Mouse (Mus musculus): Measurements from ENCODE around the gene Lmntd1. TPM values are rescaled to one million over a fixed set of nuclear protein-coding genes. Genes with fewer than 3 reads are reported as not detected.

Lmntd1 gene
- polyA plus RNA-seq, 1 experiment from 2014 or later = 0.19 TPM

DNA sequence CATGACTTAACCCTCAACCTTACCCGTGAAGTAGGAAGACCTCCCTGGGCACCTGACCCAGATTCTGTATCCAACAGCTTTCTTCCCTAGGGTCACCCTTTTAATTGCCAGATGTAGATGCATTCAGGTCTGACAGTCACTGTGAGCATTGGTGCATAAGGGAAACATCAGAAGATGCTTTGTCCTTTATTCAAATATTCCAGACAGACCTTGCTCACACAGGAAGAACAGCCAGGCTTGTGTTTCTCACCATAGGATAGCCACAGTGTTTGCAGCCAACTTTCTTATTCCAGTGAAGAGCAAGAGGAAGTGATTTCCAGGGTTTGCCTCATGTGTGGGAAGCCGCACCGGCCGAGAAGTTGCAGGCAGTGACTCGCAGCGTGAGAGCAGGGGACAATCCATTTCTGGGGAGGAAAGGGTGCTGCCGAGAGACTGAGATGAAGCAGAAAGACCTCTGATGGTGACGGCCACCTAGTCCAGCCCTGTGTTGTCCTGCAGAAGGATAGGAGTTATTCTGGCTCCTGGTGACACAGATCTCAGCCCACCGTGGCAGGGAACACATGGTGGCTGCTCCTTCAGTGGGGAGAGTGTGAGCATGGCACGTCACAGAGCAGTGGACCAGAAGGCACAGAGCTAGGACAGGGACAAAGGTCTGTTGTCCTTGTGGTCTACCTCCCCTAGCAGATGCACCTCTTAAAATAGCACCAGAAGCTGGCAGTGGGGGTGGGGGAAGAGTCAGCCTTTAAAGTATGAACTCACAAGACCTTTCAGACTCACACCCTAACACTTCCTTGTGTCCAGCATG, 32.6 kb downstream of the Lmntd1 start:
- H3K9ac ChIP-seq (replicated peaks; ENCODE audit: low read depth, low read length) = no peak overlapping the region
- no peak overlapping the region for H3K4me3 ChIP-seq (ENCODE audit: low read depth, low read length)
- H3K27me3 ChIP-seq (ENCODE audit: control insufficient read depth, insufficient read depth, low read length) = no peaks in the 10 kb centered on the region
- H3K27ac ChIP-seq (ENCODE audit: low read length) = no peak overlapping the region
- ATAC-seq (ENCODE audit: insufficient number of reproducible peaks, insufficient read depth, low FRiP score, low read depth) = no peak
- H3K9me3 ChIP-seq (ENCODE audit: control insufficient read depth, low read depth, low read length) = no peaks in the 10 kb centered on the region
- H3K4me2 ChIP-seq (replicated peaks; ENCODE audit: low read depth, low read length) = no peak overlapping the region
- no peaks in the 10 kb centered on the region for H3K36me3 ChIP-seq (ENCODE audit: control insufficient read depth, insufficient read depth, low read length)
- H3K4me1 ChIP-seq (ENCODE audit: control insufficient read depth, insufficient read depth, low read length) = 0 out of 2 replicates have a peak, but pooled peaks cover 2% of the 10 kb centered on the region
- 73% methylated on average over 10 of the region's 10 CpGs for WGBS

GRCm38 (mm10) chr6:145579761-145580160, 34.4 kb downstream of the Lmntd1 start:
- Histone ChIP-seq H3K4me1 (ENCODE audit: control insufficient read depth, insufficient read depth, low read length) (0 out of 2 replicates have a peak, but pooled peaks cover 2% of the 10 kb centered on the region), H3K36me3 (ENCODE audit: control insufficient read depth, insufficient read depth, low read length) (no peaks in the 10 kb centered on the region), H3K27me3 (ENCODE audit: control insufficient read depth, insufficient read depth, low read length) (no peaks in the 10 kb centered on the region), H3K27ac (ENCODE audit: low read length) (no peak overlapping the region), H3K4me3 (ENCODE audit: low read depth, low read length) (no peak overlapping the region), H3K9ac (replicated peaks; ENCODE audit: low read depth, low read length) (no peak overlapping the region), H3K4me2 (replicated peaks; ENCODE audit: low read depth, low read length) (no peak overlapping the region), H3K9me3 (ENCODE audit: control insufficient read depth, low read depth, low read length) (no peaks in the 10 kb centered on the region)
- 88% methylated on average over 3 of the region's 3 CpGs for WGBS
- ATAC-seq (ENCODE audit: insufficient number of reproducible peaks, insufficient read depth, low FRiP score, low read depth) = no peak

- no peak overlapping the region for H3K4me2 ChIP-seq (replicated peaks; ENCODE audit: low read depth, low read length)
- no peak for ATAC-seq (ENCODE audit: insufficient number of reproducible peaks, insufficient read depth, low FRiP score, low read depth)
- H3K4me1 ChIP-seq (ENCODE audit: control insufficient read depth, insufficient read depth, low read length) = 0 out of 2 replicates have a peak, but pooled peaks cover 2% of the 10 kb centered on the region
- H3K9me3 ChIP-seq (ENCODE audit: control insufficient read depth, low read depth, low read length) = no peaks in the 10 kb centered on the region
- no peaks in the 10 kb centered on the region for H3K27me3 ChIP-seq (ENCODE audit: control insufficient read depth, insufficient read depth, low read length)
- H3K27ac ChIP-seq (ENCODE audit: low read length) = no peak overlapping the region
- H3K36me3 ChIP-seq (ENCODE audit: control insufficient read depth, insufficient read depth, low read length) = no peaks in the 10 kb centered on the region
- no peak overlapping the region for H3K4me3 ChIP-seq (ENCODE audit: low read depth, low read length)
- H3K9ac ChIP-seq (replicated peaks; ENCODE audit: low read depth, low read length) = no peak overlapping the region
- 44% methylated on average over 10 of the region's 10 CpGs for WGBS
These were observed 35.5 kb downstream of the Lmntd1 start for GRCm38 (mm10) chr6:145578457-145579185.

DNA sequence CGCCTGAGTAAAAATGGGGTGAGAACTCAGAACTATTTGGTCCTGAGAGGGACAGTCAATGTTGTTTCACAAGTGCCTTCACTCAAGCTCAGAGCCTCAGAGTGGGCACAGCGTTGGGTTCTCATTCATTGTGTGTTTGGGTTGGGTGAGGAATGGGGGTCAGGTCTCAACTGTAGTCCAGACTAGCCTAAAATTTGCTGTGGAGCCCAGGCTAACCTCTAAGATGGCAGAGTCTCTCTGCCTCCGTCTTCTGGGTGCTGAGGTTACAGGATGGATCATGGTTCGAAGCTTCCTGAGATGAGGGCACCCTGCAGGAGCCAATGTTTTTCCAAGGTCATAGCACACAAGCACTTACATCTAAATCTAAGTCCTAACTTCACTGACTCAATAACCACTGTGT, 37.4 kb downstream of the Lmntd1 start:
- H3K27me3 ChIP-seq (ENCODE audit: control insufficient read depth, insufficient read depth, low read length) = no peaks in the 10 kb centered on the region
- no peak for ATAC-seq (ENCODE audit: insufficient number of reproducible peaks, insufficient read depth, low FRiP score, low read depth)
- no peaks in the 10 kb centered on the region for H3K9me3 ChIP-seq (ENCODE audit: control insufficient read depth, low read depth, low read length)
- H3K4me3 ChIP-seq (ENCODE audit: low read depth, low read length) = no peak overlapping the region
- no peak overlapping the region for H3K4me2 ChIP-seq (replicated peaks; ENCODE audit: low read depth, low read length)
- no peaks in the 10 kb centered on the region for H3K36me3 ChIP-seq (ENCODE audit: control insufficient read depth, insufficient read depth, low read length)
- no peak overlapping the region for H3K27ac ChIP-seq (ENCODE audit: low read length)
- WGBS = 94% methylated on average over 4 of the region's 4 CpGs
- 0 out of 2 replicates have a peak, but pooled peaks cover 2% of the 10 kb centered on the region for H3K4me1 ChIP-seq (ENCODE audit: control insufficient read depth, insufficient read depth, low read length)
- H3K9ac ChIP-seq (replicated peaks; ENCODE audit: low read depth, low read length) = no peak overlapping the region

- 82% methylated on average over 6 of the region's 6 CpGs for WGBS
- ATAC-seq (ENCODE audit: insufficient number of reproducible peaks, insufficient read depth, low FRiP score, low read depth) = no peak
These were observed 40.7 kb downstream of the Lmntd1 start for GRCm38 (mm10) chr6:145573250-145574013.

DNA sequence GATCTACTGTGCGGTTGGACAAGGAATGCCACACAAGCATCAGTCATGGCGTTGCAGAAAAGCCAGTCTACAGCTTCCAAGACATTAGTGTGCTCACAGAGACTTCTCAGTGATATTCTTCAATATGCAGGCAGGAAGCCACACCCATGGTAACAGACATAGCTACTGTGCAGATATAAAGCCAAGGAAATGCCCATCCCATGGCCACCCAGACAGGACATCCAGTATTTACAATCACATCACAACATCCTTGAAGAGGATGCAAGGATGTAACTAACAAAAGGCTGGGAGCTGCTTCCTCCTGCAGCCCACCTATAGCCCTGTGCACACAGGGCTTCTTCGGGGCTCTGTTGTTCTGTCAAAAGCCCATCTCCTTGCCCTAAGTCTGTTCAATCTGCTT, 45.4 kb downstream of the Lmntd1 start:
- WGBS = 83% methylated on average over 3 of the region's 3 CpGs
- ATAC-seq (ENCODE audit: insufficient number of reproducible peaks, insufficient read depth, low FRiP score, low read depth) = no peak
- Histone ChIP-seq H3K9me3 (ENCODE audit: control insufficient read depth, low read depth, low read length) (no peaks in the 10 kb centered on the region), H3K9ac (replicated peaks; ENCODE audit: low read depth, low read length) (no peak overlapping the region), H3K4me1 (ENCODE audit: control insufficient read depth, insufficient read depth, low read length) (no peaks in the 10 kb centered on the region), H3K4me3 (ENCODE audit: low read depth, low read length) (no peak overlapping the region), H3K4me2 (replicated peaks; ENCODE audit: low read depth, low read length) (no peak overlapping the region), H3K36me3 (ENCODE audit: control insufficient read depth, insufficient read depth, low read length) (no peaks in the 10 kb centered on the region), H3K27ac (ENCODE audit: low read length) (no peak overlapping the region), H3K27me3 (ENCODE audit: control insufficient read depth, insufficient read depth, low read length) (no peaks in the 10 kb centered on the region)

More at GRCm38 (mm10) chr6:145573250-145574013, 40.7 kb downstream of the Lmntd1 start:
- H3K27me3 ChIP-seq (ENCODE audit: control insufficient read depth, insufficient read depth, low read length) = no peaks in the 10 kb centered on the region
- H3K9me3 ChIP-seq (ENCODE audit: control insufficient read depth, low read depth, low read length) = no peaks in the 10 kb centered on the region
- H3K36me3 ChIP-seq (ENCODE audit: control insufficient read depth, insufficient read depth, low read length) = no peaks in the 10 kb centered on the region
- no peak overlapping the region for H3K4me2 ChIP-seq (replicated peaks; ENCODE audit: low read depth, low read length)
- no peaks in the 10 kb centered on the region for H3K4me1 ChIP-seq (ENCODE audit: control insufficient read depth, insufficient read depth, low read length)
- H3K4me3 ChIP-seq (ENCODE audit: low read depth, low read length) = no peak overlapping the region
- no peak overlapping the region for H3K27ac ChIP-seq (ENCODE audit: low read length)
- no peak overlapping the region for H3K9ac ChIP-seq (replicated peaks; ENCODE audit: low read depth, low read length)

GRCm38 (mm10) chr6:145567832-145568231, 46.3 kb downstream of the Lmntd1 start:
- H3K4me1 ChIP-seq (ENCODE audit: control insufficient read depth, insufficient read depth, low read length) = no peaks in the 10 kb centered on the region
- H3K4me3 ChIP-seq (ENCODE audit: low read depth, low read length) = no peak overlapping the region
- 91% methylated on average over 3 of the region's 3 CpGs for WGBS
- H3K9ac ChIP-seq (replicated peaks; ENCODE audit: low read depth, low read length) = no peak overlapping the region
- H3K27ac ChIP-seq (ENCODE audit: low read length) = no peak overlapping the region
- H3K36me3 ChIP-seq (ENCODE audit: control insufficient read depth, insufficient read depth, low read length) = no peaks in the 10 kb centered on the region
- H3K4me2 ChIP-seq (replicated peaks; ENCODE audit: low read depth, low read length) = no peak overlapping the region
- H3K27me3 ChIP-seq (ENCODE audit: control insufficient read depth, insufficient read depth, low read length) = no peaks in the 10 kb centered on the region
- no peaks in the 10 kb centered on the region for H3K9me3 ChIP-seq (ENCODE audit: control insufficient read depth, low read depth, low read length)
- no peak for ATAC-seq (ENCODE audit: insufficient number of reproducible peaks, insufficient read depth, low FRiP score, low read depth)

DNA sequence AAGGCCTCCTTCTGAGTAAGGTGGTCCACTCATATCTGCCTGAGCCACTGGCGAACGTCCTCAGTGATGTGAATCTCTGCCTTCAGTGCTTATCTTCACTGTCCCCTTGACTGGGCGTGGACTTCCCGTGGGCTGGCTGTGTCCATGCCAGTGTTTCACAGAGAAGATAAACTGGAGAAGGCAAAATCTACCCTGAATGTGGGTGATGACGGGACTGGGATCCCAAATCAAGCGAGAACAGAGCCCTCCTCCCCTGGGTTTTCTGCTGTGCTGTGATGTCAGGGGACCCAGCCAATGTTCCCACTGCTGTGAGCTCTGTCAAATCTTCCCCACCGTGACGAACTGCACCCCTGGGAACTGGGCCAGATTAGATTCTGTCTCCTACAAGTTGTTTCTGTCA, 46.8 kb downstream of the Lmntd1 start:
- no peak for ATAC-seq (ENCODE audit: insufficient number of reproducible peaks, insufficient read depth, low FRiP score, low read depth)
- WGBS = 71% methylated on average over 8 of the region's 8 CpGs

More for the DNA sequence above, 46.8 kb downstream of the Lmntd1 start:
- no peak overlapping the region for H3K9ac ChIP-seq (replicated peaks; ENCODE audit: low read depth, low read length)
- no peaks in the 10 kb centered on the region for H3K9me3 ChIP-seq (ENCODE audit: control insufficient read depth, low read depth, low read length)
- H3K36me3 ChIP-seq (ENCODE audit: control insufficient read depth, insufficient read depth, low read length) = no peaks in the 10 kb centered on the region
- H3K4me3 ChIP-seq (ENCODE audit: low read depth, low read length) = no peak overlapping the region
- H3K4me2 ChIP-seq (replicated peaks; ENCODE audit: low read depth, low read length) = no peak overlapping the region
- no peak overlapping the region for H3K27ac ChIP-seq (ENCODE audit: low read length)
- no peaks in the 10 kb centered on the region for H3K4me1 ChIP-seq (ENCODE audit: control insufficient read depth, insufficient read depth, low read length)
- no peaks in the 10 kb centered on the region for H3K27me3 ChIP-seq (ENCODE audit: control insufficient read depth, insufficient read depth, low read length)
